Mouse (Mus musculus): ENCODE data around the gene Baiap2. TPM values are rescaled to one million over a fixed set of nuclear protein-coding genes. Genes with fewer than 3 reads are reported as not detected.

Baiap2 gene
- polyA plus RNA-seq, 1 experiment, result 41.5 TPM

DNA sequence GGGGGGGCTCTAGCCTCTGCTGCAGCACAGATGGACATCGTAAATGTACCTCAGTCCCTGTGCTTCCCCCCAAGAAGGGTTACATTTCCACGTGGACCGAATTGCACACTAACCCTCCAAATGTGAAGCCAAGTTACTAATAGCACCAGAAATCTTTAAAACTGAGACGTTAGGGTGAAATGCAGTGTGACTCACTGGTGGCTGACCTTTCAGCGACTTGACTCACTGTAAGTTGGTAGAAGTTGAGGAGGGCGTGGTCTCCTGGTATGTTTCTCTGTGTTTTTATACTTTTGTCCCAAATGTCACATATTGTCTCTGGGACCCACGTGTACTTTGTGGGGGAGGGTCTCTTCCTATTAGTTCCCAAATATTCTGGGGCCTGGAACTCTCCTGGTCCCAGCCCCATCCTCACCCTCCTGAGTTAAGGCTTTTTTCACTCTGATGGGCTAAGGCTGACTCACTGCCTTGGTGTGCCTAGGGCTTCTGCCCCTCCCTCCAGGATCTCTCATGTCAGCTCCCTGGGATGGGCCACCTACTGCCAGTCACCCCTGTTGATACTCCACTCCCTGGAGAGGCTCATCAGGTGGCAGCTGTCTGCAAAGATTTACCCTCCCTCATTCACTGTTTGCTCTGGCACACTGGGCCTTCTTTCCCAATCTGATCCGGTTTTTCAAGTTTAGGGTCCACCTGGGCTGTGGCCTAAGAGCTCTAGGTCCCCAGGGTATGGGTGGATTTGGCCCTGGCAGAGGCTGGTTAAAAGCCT, 33.4 kb downstream of the Baiap2 start:
- Histone ChIP-seq H3K4me3 (ENCODE audit: insufficient read depth, poor library complexity, severe bottlenecking) (no peak overlapping the region), H3K79me3 (ENCODE audit: low read depth) (peaks cover 28% of the 10 kb centered on the region), H3K27me3 (ENCODE audit: control insufficient read depth, insufficient read depth, insufficient read length) (no peaks in the 10 kb centered on the region), H3ac (ENCODE audit: control insufficient read depth, insufficient read length, low read depth) (no peak overlapping the region), H3K36me3 (ENCODE audit: control insufficient read depth, insufficient read depth) (peaks cover 64% of the 10 kb centered on the region), H3K79me2 (ENCODE audit: control insufficient read depth, insufficient read depth) (peaks cover 54% of the 10 kb centered on the region)
- TF ChIP-seq FOSL1 (IDR thresholded peaks at IDR 0.05; ENCODE audit: insufficient read depth, low read length, poor library complexity, severe bottlenecking) (peak; percentile 71), CTCF (IDR thresholded peaks at IDR 0.05; ENCODE audit: control insufficient read depth, insufficient read depth, insufficient read length) (no peak), MYOD1 (IDR thresholded peaks at IDR 0.05; ENCODE audit: control insufficient read depth, insufficient read length, low read depth) (peak; percentile 71), CEBPB (IDR thresholded peaks at IDR 0.05; ENCODE audit: low read depth) (peak; percentile 80), MAX (IDR thresholded peaks at IDR 0.05) (peak; percentile 64), USF1 (IDR thresholded peaks at IDR 0.05; ENCODE audit: low read depth) (peak; percentile 27), MYOG (IDR thresholded peaks at IDR 0.05; ENCODE audit: control insufficient read depth, extremely low read depth, insufficient read length) (no peak)

DNA sequence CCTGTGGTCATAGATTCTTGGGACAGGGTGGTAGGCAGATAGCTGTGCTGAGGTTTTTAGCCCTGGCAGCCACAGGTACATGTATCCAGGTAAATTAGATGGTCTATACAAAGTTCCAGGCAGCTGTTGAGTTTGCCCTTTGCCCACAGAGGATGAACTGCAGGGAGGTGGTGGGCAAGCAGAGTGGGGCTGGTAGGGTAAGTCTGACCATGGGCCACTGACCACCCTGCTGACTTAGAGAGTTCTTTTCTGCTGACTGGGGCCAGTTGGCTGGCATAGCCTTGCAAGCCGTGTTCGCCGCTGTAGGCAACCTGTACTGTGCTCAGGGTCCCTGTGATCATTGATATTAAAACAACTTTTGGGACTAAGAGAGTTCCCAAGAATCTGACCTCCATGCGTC, 36.1 kb downstream of the Baiap2 start:
- H3K4me3 ChIP-seq (ENCODE audit: insufficient read depth, poor library complexity, severe bottlenecking), result no peak overlapping the region
- H3K36me3 ChIP-seq (ENCODE audit: control insufficient read depth, insufficient read depth), result peaks cover 68% of the 10 kb centered on the region
- H3K79me2 ChIP-seq (ENCODE audit: control insufficient read depth, insufficient read depth), result peaks cover 43% of the 10 kb centered on the region
- no peak overlapping the region for H3ac ChIP-seq (ENCODE audit: control insufficient read depth, insufficient read length, low read depth)
- no peaks in the 10 kb centered on the region for H3K27me3 ChIP-seq (ENCODE audit: control insufficient read depth, insufficient read depth, insufficient read length)
- TF ChIP-seq MYOG (IDR thresholded peaks at IDR 0.05; ENCODE audit: control insufficient read depth, extremely low read depth, insufficient read length), result no peak
- TF ChIP-seq MYOD1 (IDR thresholded peaks at IDR 0.05; ENCODE audit: control insufficient read depth, insufficient read length, low read depth), result no peak
- no peak for TF ChIP-seq FOSL1 (IDR thresholded peaks at IDR 0.05; ENCODE audit: insufficient read depth, low read length, poor library complexity, severe bottlenecking)
- TF ChIP-seq MAX (IDR thresholded peaks at IDR 0.05), result no peak
- TF ChIP-seq USF1 (IDR thresholded peaks at IDR 0.05; ENCODE audit: low read depth), result no peak
- no peak for TF ChIP-seq CTCF (IDR thresholded peaks at IDR 0.05; ENCODE audit: control insufficient read depth, insufficient read depth, insufficient read length)
- TF ChIP-seq CEBPB (IDR thresholded peaks at IDR 0.05; ENCODE audit: low read depth), result no peak
- H3K79me3 ChIP-seq (ENCODE audit: low read depth), result peaks cover 21% of the 10 kb centered on the region

GRCm38 (mm10) chr11:119979596-119980385, 37.2 kb downstream of the Baiap2 start:
- Histone ChIP-seq H3K79me3 (ENCODE audit: low read depth) (peaks cover 23% of the 10 kb centered on the region), H3ac (ENCODE audit: control insufficient read depth, insufficient read length, low read depth) (no peak overlapping the region), H3K36me3 (ENCODE audit: control insufficient read depth, insufficient read depth) (peaks cover 69% of the 10 kb centered on the region), H3K27me3 (ENCODE audit: control insufficient read depth, insufficient read depth, insufficient read length) (no peaks in the 10 kb centered on the region), H3K4me3 (ENCODE audit: insufficient read depth, poor library complexity, severe bottlenecking) (no peak overlapping the region), H3K79me2 (ENCODE audit: control insufficient read depth, insufficient read depth) (peaks cover 54% of the 10 kb centered on the region)
- TF ChIP-seq MAX (IDR thresholded peaks at IDR 0.05), result no peak

DNA sequence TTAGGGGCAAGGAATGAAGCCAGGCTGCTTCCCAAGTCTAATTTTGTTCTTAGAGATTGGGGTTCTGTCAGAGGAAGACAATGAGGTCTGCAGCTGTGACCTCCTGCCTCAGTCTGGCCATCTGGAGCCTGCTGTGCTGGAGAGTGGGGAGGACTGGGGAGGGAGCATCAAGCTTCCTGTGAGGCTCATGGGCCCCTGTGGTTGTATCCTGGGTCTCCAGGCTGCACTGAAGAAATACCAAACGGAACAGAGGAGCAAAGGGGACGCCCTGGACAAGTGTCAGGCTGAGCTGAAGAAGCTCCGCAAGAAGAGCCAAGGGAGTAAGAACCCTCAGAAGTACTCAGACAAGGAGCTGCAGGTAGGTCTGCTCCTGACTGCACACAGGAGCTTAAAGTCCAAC, 39.2 kb downstream of the Baiap2 start:
- Histone ChIP-seq H3K79me3 (ENCODE audit: low read depth) (peaks cover 23% of the 10 kb centered on the region), H3ac (ENCODE audit: control insufficient read depth, insufficient read length, low read depth) (no peak overlapping the region), H3K27me3 (ENCODE audit: control insufficient read depth, insufficient read depth, insufficient read length) (no peaks in the 10 kb centered on the region), H3K36me3 (ENCODE audit: control insufficient read depth, insufficient read depth) (peaks cover 84% of the 10 kb centered on the region), H3K4me3 (ENCODE audit: insufficient read depth, poor library complexity, severe bottlenecking) (no peak overlapping the region), H3K79me2 (ENCODE audit: control insufficient read depth, insufficient read depth) (peaks cover 58% of the 10 kb centered on the region)
- TF ChIP-seq FOSL1 (IDR thresholded peaks at IDR 0.05; ENCODE audit: insufficient read depth, low read length, poor library complexity, severe bottlenecking), result no peak
- TF ChIP-seq CEBPB (IDR thresholded peaks at IDR 0.05; ENCODE audit: low read depth), result no peak
- TF ChIP-seq MAX (IDR thresholded peaks at IDR 0.05), result no peak
- no peak for TF ChIP-seq MYOG (IDR thresholded peaks at IDR 0.05; ENCODE audit: control insufficient read depth, extremely low read depth, insufficient read length)
- TF ChIP-seq MYOD1 (IDR thresholded peaks at IDR 0.05; ENCODE audit: control insufficient read depth, insufficient read length, low read depth), result no peak
- no peak for TF ChIP-seq CTCF (IDR thresholded peaks at IDR 0.05; ENCODE audit: control insufficient read depth, insufficient read depth, insufficient read length)
- TF ChIP-seq USF1 (IDR thresholded peaks at IDR 0.05; ENCODE audit: low read depth), result no peak

DNA sequence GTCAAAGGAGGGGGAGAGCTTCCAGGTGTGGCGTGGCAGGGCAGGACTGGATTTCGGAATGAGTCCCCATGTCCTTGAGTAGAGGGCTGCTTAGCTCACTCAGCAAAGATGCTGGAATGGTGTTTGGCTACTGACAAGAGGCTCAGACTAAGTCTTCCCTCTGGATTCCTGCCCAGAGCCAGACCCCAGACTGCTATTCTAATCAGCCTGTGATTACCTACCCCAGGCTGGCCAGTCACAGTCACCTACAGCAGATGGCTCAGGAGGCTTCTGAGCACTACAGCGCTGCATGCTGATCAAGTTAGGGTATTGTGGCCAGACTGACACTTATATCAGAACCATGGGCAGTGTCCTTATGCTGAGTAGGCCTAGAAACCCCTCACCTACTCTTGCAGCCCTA, 39.7 kb downstream of the Baiap2 start:
- Histone ChIP-seq H3K79me3 (ENCODE audit: low read depth) (peaks cover 18% of the 10 kb centered on the region), H3K27me3 (ENCODE audit: control insufficient read depth, insufficient read depth, insufficient read length) (no peaks in the 10 kb centered on the region), H3K79me2 (ENCODE audit: control insufficient read depth, insufficient read depth) (peaks cover 53% of the 10 kb centered on the region), H3K4me3 (ENCODE audit: insufficient read depth, poor library complexity, severe bottlenecking) (no peak overlapping the region), H3ac (ENCODE audit: control insufficient read depth, insufficient read length, low read depth) (no peak overlapping the region), H3K36me3 (ENCODE audit: control insufficient read depth, insufficient read depth) (peaks cover 80% of the 10 kb centered on the region)
- TF ChIP-seq MAX (IDR thresholded peaks at IDR 0.05) (no peak), CTCF (IDR thresholded peaks at IDR 0.05; ENCODE audit: control insufficient read depth, insufficient read depth, insufficient read length) (no peak), CEBPB (IDR thresholded peaks at IDR 0.05; ENCODE audit: low read depth) (no peak), MYOD1 (IDR thresholded peaks at IDR 0.05; ENCODE audit: control insufficient read depth, insufficient read length, low read depth) (no peak), MYOG (IDR thresholded peaks at IDR 0.05; ENCODE audit: control insufficient read depth, extremely low read depth, insufficient read length) (no peak), FOSL1 (IDR thresholded peaks at IDR 0.05; ENCODE audit: insufficient read depth, low read length, poor library complexity, severe bottlenecking) (no peak), USF1 (IDR thresholded peaks at IDR 0.05; ENCODE audit: low read depth) (no peak)
